Mouse (Mus musculus): ENCODE measurements around the gene Mex3a.

DNA sequence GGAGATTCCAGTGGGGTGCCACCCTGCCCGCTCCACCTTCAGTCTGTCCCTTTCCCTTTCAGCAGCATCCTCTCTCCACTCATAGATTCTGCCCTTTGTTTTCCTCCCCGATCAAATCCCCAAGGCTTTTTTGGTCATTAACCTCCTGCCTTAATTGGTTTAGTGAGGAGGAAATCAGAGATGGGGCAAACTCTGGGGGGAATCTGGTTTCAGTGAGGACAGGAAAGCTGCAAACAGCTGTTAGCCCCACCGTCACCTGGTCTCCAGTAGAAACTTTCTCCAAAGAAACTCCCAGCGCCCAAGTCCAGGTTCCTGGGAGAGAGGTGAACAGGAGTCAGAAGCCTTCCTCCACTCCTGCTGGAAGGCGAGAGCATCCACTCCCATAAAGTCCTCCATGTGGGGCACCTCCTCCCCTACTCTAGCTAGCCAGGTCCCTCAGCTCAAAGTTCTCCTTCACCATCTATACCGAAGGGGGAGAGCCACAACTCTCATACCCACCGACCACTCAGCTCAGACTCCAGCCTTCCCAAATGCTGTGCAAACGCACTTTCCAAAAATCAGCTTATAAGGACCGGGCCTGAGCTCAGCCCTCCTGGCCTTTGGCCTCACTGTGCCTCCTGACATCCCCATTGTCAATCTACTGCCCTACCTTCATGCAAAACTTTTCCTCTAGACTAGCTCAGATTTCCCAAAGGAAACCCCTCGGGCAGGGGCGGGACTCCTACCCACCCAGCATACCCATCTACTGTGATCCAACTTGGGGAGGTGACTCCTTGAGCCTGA is 1.9 kb upstream of the Mex3a start:
- TF ChIP-seq CTCF (conservative IDR thresholded peaks at IDR 0.05 in 1 of 2, IDR thresholded peaks at IDR 0.05 in 1 of 2; ENCODE audit: low read depth in 2 of 2, low read length in 2 of 2) (no peak), POLR2A (IDR thresholded peaks at IDR 0.05; ENCODE audit: low read depth, low read length) (no peak), RCOR1 (conservative IDR thresholded peaks at IDR 0.05; ENCODE audit: low read depth, low read length) (no peak), USF1 (IDR thresholded peaks at IDR 0.05; ENCODE audit: low read depth, low read length) (no peak), EP300 (IDR thresholded peaks at IDR 0.05; ENCODE audit: low read length) (no peak)

Data from CH12.LX (cell line).